Mouse (Mus musculus) midbrain, postnatal 0 days (tissue): ENCODE results near the gene Tmem145. TPM values are rescaled to one million over a fixed set of nuclear protein-coding genes. Genes with fewer than 3 reads are reported as not detected.
A peak's percentile ranks its signal among the peaks of the same experiment; 100 is the strongest.
"Not testable (repeated sequence)": the region's sequence is repeated elsewhere in the genome, so short reads cannot be mapped to it uniquely, and the experiment has no call there.

ENCODE experiments used
- ATAC-seq: fragments of 200-750 bp; cut with Nextera tagmentation; 2 replicates; pipeline ENCODE4 v1.8.0; 2017; ENCODE audit warnings: moderate number of reproducible peaks, mild to moderate bottlenecking, moderate TSS enrichment, moderate library complexity; ENCODE audit not compliant: low FRiP score
- DNase-seq: peaks from one replicate; pipeline ENCODE4 v3.0.0-alpha.2; 2015; ENCODE audit warnings: low spot score
- H3K27ac ChIP-seq: fragments of 300-500 bp; sonication (generic); 2 replicates; pipeline ENCODE4 v1.5.1; 2014; ENCODE audit warnings: low read depth, mild to moderate bottlenecking, low read length, mixed read lengths
- H3K27me3 ChIP-seq: fragments of 300-500 bp; sonication (generic); 2 replicates; pipeline ENCODE4 v1.6.1; 2014; ENCODE audit warnings: low read length, control low read depth, mixed read lengths; ENCODE audit not compliant: insufficient read depth
- H3K36me3 ChIP-seq: fragments of 300-500 bp; sonication (generic); 2 replicates; pipeline ENCODE4 v1.6.1; 2014; ENCODE audit warnings: low read length, control low read depth, mixed read lengths; ENCODE audit not compliant: insufficient read depth
- H3K4me1 ChIP-seq: fragments of 300-500 bp; sonication (generic); 2 replicates; pipeline ENCODE4 v1.6.1; 2014; ENCODE audit warnings: mild to moderate bottlenecking, control low read depth, antibody characterized with exemption, low read length, mixed read lengths; ENCODE audit not compliant: insufficient read depth
- H3K4me2 ChIP-seq: fragments of 300-500 bp; sonication (generic); 2 replicates; pipeline ENCODE4 v1.6.1; 2014; ENCODE audit warnings: low read depth, mild to moderate bottlenecking, low read length, mixed read lengths; ENCODE audit not compliant: poor library complexity, severe bottlenecking
- H3K4me3 ChIP-seq: fragments of 300-500 bp; sonication (generic); 2 replicates; pipeline ENCODE4 v1.5.1; 2014; ENCODE audit warnings: low read depth, mild to moderate bottlenecking, low read length, moderate library complexity
- H3K9ac ChIP-seq: fragments of 300-500 bp; sonication (generic); replicated peaks from 2 replicates; pipeline ENCODE4 v1.6.1; 2014; ENCODE audit warnings: mild to moderate bottlenecking, low read length, moderate library complexity, mixed read lengths; ENCODE audit not compliant: poor library complexity, severe bottlenecking
- H3K9me3 ChIP-seq: fragments of 300-500 bp; sonication (generic); 2 replicates; pipeline ENCODE4 v1.6.1; 2016; ENCODE audit warnings: low read length, control low read depth
- CTCF ChIP-seq: IDR thresholded peaks from 2 replicates; pipeline ENCODE4 v1.5.1; 2016; ENCODE audit warnings: antibody characterized with exemption, mild to moderate bottlenecking
- WGBS: fragments of 180-500 bp; shearing (Covaris S2); extraction: QIAGEN DNeasy Blood & Tissue Kit; methylation state at CpG from one replicate; pipeline ENCODE4 v1.1.7; 2014; 5-methylcytosine and 5-hydroxymethylcytosine counted together
- polyA plus RNA-seq: library from polyadenylated mRNA; unstranded; fragments of >200 nt; fragmentation: Nextera tagmentation; extraction: Ambion mirVana; gene quantifications from 2 replicates; pipeline ENCODE4 v1.2.1, GENCODE M21; 2015
- total RNA-seq: library from RNA; depleted of rRNA; stranded (reverse); fragments of >200 nt; gene quantifications from 2 replicates; pipeline ENCODE4 v1.2.3, GENCODE M21; 2014; rRNA removed

Tmem145 gene
- 105 and 106 TPM in 2 replicates for total RNA-seq
- 131 and 143 TPM in 2 replicates for polyA plus RNA-seq

GRCm38 (mm10) chr7:25305956-25306613 is at the start of gene Tmem145:
TSS of gene Tmem145 (plus strand) at chr7:25306106.
- H3K4me3 ChIP-seq = peak within 1 kb of the TSS; percentile 63
- TF ChIP-seq CTCF = peak; percentile 13; the same call in 1 of the 2 replicates
- H3K4me2 ChIP-seq = peak within 1 kb of the TSS; percentile 58
- peak within 1 kb of the TSS; percentile 85 for H3K27ac ChIP-seq
- no peaks in the 10 kb centered on the region for H3K27me3 ChIP-seq
- H3K36me3 ChIP-seq = peaks cover 17% of the 10 kb centered on the region; the same call in 1 of the 2 replicates
- H3K9ac ChIP-seq = peak within 1 kb of the TSS; percentile 97
- peak; percentile 77 for ATAC-seq
- DNase-seq = peak; percentile 77
- no peaks in the 10 kb centered on the region for H3K9me3 ChIP-seq
- 0% methylated on average over 44 of the region's 47 CpGs for WGBS
- H3K4me1 ChIP-seq = 0 out of 2 replicates have a peak, but pooled peaks cover 5% of the 10 kb centered on the region

GRCm38 (mm10) chr7:25261896-25262295 is 44.0 kb upstream of the Tmem145 start:
- Histone ChIP-seq H3K36me3 (no peaks in the 10 kb centered on the region), H3K27me3 (no peaks in the 10 kb centered on the region), H3K27ac (no peak overlapping the region), H3K4me1 (no peaks in the 10 kb centered on the region), H3K9me3 (no peaks in the 10 kb centered on the region), H3K4me2 (no peak overlapping the region), H3K4me3 (no peak overlapping the region), H3K9ac (no peak overlapping the region)
- ATAC-seq (no peak), DNase-seq (no peak)
- WGBS = 64% methylated on average over 1 of the region's 1 CpGs
- no peak; the same call in 1 of the 2 replicates for TF ChIP-seq CTCF

GRCm38 (mm10) chr7:25263968-25264870 is 41.7 kb upstream of the Tmem145 start:
- H3K27me3 ChIP-seq = no peaks in the 10 kb centered on the region
- H3K9me3 ChIP-seq = no peaks in the 10 kb centered on the region
- no peak overlapping the region for H3K9ac ChIP-seq
- no peaks in the 10 kb centered on the region for H3K4me1 ChIP-seq
- 29% methylated on average over 17 of the region's 17 CpGs for WGBS
- no peaks in the 10 kb centered on the region for H3K36me3 ChIP-seq
- H3K27ac ChIP-seq = no peak overlapping the region
- no peak overlapping the region for H3K4me3 ChIP-seq
- DNase-seq (no peak), ATAC-seq (no peak)
- TF ChIP-seq CTCF = no peak
- H3K4me2 ChIP-seq = no peak overlapping the region

DNA sequence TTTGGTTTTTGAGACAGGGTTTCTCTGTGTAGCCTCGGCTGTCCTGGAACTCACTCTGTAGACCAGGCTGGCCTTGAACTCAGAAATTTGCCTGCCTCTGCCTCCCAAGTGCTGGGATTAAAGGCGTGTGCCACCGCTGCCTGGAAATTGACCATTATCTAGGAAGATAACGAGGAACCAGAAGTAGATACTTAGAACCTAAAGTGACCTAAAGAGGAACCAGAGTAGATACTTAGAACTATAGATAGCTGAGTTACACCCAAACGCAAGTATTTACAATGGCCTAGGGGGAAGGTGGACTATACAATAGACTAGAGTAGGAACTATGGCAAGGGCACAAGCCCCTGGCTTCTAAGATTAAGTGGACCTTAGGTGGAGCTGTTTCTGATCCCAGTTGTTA is 40.2 kb upstream of the Tmem145 start:
- DNase-seq, ATAC-seq: not testable (repeated sequence)
- 94% methylated on average over 5 of the region's 5 CpGs for WGBS

GRCm38 (mm10) chr7:25266180-25266962 is 39.5 kb upstream of the Tmem145 start:
- Histone ChIP-seq H3K27ac (no peak overlapping the region), H3K4me2 (peak overlapping the region; percentile 52), H3K27me3 (no peaks in the 10 kb centered on the region), H3K36me3 (peaks cover 7% of the 10 kb centered on the region; the same call in 1 of the 2 replicates), H3K9me3 (no peaks in the 10 kb centered on the region), H3K4me1 (peaks cover 6% of the 10 kb centered on the region; the same call in 1 of the 2 replicates), H3K4me3 (no peak overlapping the region), H3K9ac (no peak overlapping the region)
- WGBS = 89% methylated on average over 8 of the region's 8 CpGs
- no peak for TF ChIP-seq CTCF
- no peak for ATAC-seq
- DNase-seq = no peak

More for the DNA sequence above, 40.2 kb upstream of the Tmem145 start:
- not testable (repeated sequence) for H3K4me1 ChIP-seq, H3K4me2 ChIP-seq, H3K36me3 ChIP-seq, H3K27ac ChIP-seq, H3K27me3 ChIP-seq, H3K4me3 ChIP-seq, H3K9ac ChIP-seq, H3K9me3 ChIP-seq
